Mouse (Mus musculus) embryonic fibroblast, embryonic 13.5 days (primary cell): ENCODE measurements around the gene Tax1bp1.

Experiments
- CTCF ChIP-seq: IDR thresholded peaks from 2 replicates; pipeline ENCODE4 v1.5.1; 2011; ENCODE audit warnings: mild to moderate bottlenecking, control low read depth, low read length, moderate library complexity, borderline replicate concordance; ENCODE audit not compliant: insufficient read depth
- POLR2A ChIP-seq: IDR thresholded peaks from 2 replicates; pipeline ENCODE4 v1.6.1; 2011; ENCODE audit warnings: low read depth, mild to moderate bottlenecking, control low read depth, low read length, moderate library complexity

- TF ChIP-seq CTCF (no peak), POLR2A (no peak)
These were observed 65.0 kb downstream of the Tax1bp1 start for GRCm38 (mm10) chr6:52778523-52778922.
